Mouse (Mus musculus) CD4-positive, CD25-positive, alpha-beta regulatory T cell, adult 4 months (primary cell): ENCODE data around the gene Kif1c. TPM values are rescaled to one million over a fixed set of nuclear protein-coding genes. Genes with fewer than 3 reads are reported as not detected.

Experiments
- ATAC-seq: one replicate; pipeline ENCODE4 v1.8.0; 2017
- polyA plus RNA-seq, 2 experiments: library from polyadenylated mRNA; unstranded; fragments of 100-300 nt; shearing (Covaris generic); gene quantifications; one replicate each; pipeline ENCODE4 v1.2.1; 2017

Gene Kif1c
- polyA plus RNA-seq, 2 experiments from 2014 or later = 1.0 to 1.1 TPM

- no peak for ATAC-seq
These were observed 1.3 kb upstream of the Kif1c start for GRCm38 (mm10) chr11:70699051-70699450.

GRCm38 (mm10) chr11:70700613-70701012 lies 265 bp downstream of the Kif1c start:
- ATAC-seq = peak; percentile 37

GRCm38 (mm10) chr11:70701221-70701955 lies 1.0 kb downstream of the Kif1c start:
- ATAC-seq = no peak

- no peak for ATAC-seq
These were observed 1.8 kb downstream of the Kif1c start for GRCm38 (mm10) chr11:70701984-70702733.

- ATAC-seq = no peak
These were observed 2.4 kb downstream of the Kif1c start for GRCm38 (mm10) chr11:70702781-70703180.

DNA sequence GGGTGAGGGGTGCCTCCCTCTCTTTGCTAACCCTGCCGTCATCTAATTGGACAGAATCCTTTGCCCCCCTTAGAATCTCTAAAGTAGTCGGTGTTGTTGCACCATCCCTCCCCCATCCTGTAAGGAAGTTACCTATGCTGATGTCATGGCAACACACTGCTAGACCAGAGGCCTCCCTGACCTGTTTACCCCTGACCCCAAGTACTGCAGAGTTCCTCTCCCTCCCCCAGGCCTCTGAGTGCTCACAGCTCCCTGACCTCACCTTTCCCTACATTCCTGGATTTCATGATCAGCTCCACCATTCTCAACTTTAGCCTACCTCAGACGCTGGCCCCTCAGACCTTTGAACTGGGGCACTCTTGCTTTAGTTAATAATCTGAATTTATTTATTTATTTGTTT lies 5.8 kb downstream of the Kif1c start:
- ATAC-seq = no peak

- no peak for ATAC-seq
These were observed 10.7 kb downstream of the Kif1c start for GRCm38 (mm10) chr11:70711026-70711425.

DNA sequence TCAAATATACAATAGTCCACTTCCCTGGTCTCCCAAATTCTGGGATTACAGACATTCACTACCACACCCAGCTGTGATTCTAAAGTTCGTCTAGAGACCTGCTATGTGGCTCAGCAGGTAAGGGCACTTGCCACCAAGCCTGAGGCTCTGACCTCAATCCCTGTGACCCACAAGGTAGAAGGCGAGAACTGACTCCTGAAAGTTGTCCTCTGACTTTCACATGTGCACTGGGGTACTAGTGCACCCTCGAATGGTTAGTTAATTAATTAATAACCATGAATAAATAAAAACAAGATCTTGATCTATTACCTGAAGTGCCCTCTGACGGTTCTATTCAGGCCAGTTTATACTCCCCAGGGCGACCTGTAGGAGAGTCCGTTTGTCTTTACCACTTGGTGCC lies 12.9 kb downstream of the Kif1c start:
- no peak for ATAC-seq

DNA sequence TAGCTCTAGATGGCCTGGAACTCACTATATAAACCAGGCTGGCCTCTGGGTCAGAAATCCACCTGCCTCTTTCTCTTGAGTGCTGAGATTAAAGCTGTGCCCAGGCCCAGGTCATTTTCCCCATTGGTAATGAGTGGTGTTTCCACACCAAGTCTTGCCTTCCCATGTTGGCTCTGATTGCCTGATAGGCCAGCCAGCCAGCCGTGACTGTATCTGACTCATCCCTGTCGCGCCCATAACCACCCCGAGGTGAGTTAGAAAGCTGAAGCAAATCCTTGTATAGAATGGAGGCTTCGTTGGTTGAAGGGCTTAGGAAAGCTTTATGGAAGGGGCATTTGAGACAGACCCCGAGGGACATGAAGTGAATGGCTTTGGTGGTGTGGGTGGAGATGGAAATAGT lies 15.5 kb downstream of the Kif1c start:
- no peak for ATAC-seq

DNA sequence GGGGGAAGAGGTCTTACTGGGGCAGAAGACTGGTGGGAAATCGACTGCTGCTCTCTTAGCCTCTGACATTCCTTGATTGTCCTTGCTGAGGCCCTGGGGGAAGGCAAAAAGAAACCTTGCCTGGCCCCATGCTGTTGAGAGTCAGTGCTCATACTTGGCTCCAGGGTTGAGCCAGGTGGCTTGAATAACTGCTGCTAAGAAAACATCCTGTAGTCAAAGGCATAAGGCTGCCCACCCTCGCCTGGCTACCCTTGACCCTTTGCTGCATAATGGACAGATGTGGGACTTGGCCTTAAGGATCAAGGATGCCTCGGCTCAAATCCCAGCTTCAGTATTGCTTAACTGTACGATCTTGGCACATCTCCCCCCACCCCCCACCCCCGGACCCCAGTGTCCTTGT lies 18.1 kb downstream of the Kif1c start:
- ATAC-seq = no peak

DNA sequence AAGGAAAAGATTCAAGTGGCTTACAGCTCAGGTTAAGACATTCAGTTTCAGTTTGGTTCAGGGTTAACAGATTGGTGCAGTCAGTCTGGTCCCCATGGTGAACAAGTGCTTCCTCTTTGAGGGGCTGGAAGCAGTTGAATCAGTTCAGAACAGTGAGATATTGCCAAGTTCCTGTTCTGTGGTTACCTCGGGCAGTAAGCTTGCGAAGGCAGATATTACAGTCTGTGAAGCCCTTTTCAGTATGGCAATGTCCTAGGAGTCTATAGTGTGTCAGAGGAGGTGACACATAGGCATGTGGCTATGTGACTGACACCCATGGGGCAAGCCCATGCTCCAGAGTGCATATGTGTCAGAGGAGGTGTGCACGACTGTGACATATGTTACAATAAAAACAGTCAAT lies 20.2 kb downstream of the Kif1c start:
- no peak for ATAC-seq

DNA sequence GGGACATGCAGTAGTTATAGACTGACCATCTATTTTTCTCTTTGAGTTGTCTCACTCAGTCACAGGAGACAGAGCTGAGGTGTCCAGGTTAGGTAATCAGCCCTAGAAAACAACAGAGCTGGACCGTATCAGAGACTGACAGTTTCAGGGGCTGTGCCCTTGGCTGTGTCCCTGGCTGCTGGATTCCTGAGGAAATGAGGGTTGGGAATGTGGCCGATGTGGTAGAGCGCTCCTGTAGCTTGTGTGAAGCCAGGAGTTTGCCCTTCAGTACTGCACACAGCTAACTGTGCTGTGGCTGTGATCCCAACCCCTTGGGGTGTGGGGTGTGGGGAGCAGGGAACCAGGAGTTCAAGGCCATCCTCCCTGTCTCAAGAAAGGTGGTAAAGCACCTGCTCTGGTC lies 20.7 kb downstream of the Kif1c start:
- no peak for ATAC-seq

DNA sequence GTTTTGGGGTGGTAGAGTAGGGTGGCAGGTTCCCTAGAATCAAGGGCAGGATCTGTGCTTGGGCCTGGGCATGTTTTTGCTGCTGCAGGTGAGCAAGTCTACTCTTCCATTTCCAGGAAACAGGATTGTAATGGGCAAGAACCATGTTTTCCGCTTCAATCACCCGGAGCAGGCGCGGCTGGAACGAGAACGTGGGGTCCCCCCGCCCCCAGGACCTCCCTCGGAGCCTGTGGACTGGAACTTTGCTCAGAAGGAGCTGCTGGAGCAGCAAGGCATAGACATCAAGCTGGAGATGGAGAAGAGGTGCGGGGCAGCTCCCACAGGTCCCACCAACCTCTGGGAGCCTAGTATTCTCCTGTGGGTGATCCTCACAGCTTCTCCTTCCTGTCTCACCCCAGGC lies 24.4 kb downstream of the Kif1c start:
- ATAC-seq = no peak

DNA sequence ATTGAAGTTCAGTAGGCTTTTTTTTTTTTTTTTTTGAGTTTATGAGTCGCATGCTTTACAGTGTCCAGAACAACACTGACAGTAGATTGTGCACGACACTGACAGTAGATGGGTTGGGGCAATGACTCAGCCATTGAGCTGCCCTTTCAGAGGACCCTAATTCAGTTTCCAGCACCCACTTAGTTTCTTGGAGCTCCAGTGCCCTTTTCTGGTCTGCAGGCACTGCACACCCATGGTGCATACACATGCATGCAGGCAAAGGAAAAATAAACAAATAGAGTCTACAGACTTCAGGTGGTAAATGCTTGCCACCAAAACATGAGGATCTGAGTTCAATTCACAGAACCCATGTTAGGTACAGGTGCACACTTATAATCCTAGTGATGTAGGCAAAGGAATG lies 26.2 kb downstream of the Kif1c start:
- ATAC-seq = no peak

GRCm38 (mm10) chr11:70727385-70727784 lies 27.0 kb downstream of the Kif1c start:
- no peak for ATAC-seq

DNA sequence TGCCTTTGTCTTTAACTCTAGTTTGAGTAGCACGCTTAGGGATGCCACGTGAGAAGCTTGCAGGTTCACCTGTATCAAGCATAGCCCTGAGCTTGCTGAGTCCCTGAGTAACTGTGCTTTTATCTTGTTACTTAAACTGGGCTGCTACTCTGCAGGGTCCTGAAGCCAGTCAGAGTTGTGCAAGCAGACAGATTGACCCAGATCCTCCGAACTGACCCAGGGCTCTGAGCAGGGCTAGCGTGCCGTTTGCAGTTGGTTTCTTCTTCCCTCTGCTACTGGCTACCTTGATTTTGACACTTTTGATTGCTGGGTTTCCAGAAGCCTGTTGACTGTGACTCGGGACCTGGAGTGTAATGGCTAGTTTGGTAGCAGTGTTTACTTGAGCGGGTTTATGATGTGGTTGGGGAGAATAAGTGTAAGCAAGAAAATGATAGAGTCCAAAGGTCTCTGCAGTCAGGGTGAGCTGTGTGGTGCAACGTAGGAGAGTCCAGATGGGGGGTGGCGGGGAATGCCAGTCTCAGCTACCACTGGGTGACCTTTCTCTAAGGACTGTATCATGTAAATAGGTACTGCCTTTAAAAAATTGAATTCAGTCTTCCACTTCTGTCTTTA lies 30.2 kb downstream of the Kif1c start:
- ATAC-seq = no peak

- ATAC-seq = no peak
These were observed 30.8 kb downstream of the Kif1c start for GRCm38 (mm10) chr11:70731178-70731577.

DNA sequence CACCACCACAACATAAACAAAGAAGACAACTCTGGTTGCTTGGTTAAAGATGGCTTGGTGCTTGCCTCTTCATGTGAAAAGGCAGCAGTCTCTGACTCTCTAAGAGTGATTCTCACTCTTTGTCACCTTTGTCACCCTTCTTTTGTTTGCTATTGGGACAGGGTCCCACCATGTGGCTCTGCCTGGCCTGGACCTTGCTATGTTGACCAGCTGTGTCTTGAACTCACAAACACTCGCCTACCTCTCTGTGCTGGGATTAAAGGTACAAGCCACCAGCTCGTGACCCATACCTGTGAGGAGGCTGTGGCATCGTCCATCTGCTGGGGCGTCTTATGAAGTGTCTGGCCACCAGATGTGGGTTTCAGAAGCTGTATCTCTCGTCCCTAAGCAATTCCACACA lies 32.9 kb downstream of the Kif1c start:
- ATAC-seq = no peak

DNA sequence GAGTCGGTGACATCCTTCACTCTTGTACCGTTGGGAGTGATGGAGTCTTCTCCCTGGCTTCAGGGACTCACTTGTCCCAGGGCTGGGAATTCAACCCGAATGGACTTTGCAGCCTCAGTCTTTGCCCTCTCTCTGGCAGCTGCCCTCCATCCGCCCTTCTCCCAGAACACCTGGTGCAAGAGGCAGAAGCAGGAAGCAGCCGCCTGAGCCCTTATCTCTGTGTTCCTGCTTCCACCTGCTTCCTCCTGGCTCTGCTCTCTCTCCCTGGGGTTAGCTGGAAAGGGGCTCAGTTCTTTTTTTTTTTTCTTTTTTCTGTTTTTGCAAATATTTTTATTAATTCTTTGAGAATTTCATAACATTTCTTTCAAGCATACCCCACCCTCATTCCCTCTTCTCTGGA lies 37.4 kb downstream of the Kif1c start:
- ATAC-seq = no peak

DNA sequence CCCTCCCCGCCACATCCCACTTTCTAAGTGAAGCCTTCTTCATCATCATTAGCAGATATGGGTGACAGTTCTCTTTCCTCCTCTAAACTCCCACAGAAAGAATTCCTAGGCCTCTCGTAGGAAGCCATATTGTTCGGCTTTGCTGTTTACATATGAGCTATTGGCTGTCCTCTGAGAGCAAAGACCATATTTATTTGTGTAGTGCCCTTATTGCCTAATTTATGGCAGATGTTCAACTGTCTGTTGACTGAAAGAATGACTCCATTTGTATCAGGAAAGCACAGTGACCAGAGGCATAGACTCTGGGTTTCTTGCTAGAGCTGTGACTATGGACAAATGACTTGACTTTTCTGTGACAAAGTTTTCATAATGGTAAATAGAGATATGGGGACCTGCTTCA lies 41.3 kb downstream of the Kif1c start:
- no peak for ATAC-seq

- ATAC-seq = no peak
These were observed 41.8 kb downstream of the Kif1c start for GRCm38 (mm10) chr11:70742117-70742516.

DNA sequence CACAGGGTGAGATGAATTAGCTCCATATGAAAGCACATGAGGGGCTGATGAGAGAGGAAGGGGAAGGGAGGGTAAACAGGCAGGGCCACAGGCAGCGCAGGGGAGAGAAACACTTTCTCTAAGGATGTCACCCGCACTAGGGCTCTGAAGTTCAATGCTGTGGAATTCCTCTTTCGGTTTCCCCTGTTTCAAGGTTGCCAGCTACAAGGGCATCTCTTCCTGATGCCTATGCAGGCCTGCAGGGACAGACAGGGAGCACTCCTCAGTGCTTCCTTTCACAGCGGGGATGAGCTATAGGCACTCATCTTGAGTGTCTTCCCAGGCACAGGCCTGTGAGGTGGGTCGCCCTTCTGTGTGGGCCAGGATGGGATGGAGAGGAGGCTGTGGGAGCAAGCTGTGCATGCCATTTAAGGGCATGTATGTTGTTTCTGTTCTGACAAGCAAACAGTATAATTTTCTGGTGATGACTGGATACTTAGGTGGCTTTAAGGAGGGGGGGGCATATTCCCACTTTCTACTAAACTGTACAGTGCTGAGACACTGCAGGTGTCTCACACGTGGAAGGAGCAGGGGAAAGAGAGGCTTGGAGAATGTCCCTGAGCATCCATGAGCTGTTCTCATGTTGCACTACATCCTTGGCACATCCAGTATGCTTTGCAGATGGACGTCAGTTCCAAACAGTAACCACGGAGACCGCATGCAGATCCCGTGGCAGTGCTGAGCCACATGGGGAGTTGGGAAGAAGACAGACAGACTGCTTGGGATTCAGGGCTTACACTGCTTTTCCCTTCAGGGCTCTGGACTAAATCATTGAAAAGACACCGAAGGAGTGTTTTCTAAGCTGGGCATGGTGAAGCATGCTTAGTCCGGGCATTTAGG lies 42.5 kb downstream of the Kif1c start:
- ATAC-seq = no peak

GRCm38 (mm10) chr11:70745636-70746035 lies 45.3 kb downstream of the Kif1c start:
- ATAC-seq = no peak
